Mouse (Mus musculus): Measurements from ENCODE around the gene Mxra8.
A peak's percentile ranks its signal among the peaks of the same experiment; 100 is the strongest.

Gene Mxra8

GRCm38 (mm10) chr4:155863001-155863400 lies 23.5 kb downstream of the Mxra8 start, which contains the start of gene Tas1r3:
Tas1r3 (minus strand) TSS chr4:155863362.
- peak; percentile 3 for DNase-seq (ENCODE audit: low spot score)

- no peak for DNase-seq (ENCODE audit: low spot score)
Observed at GRCm38 (mm10) chr4:155868614-155869298, 29.3 kb downstream of the Mxra8 start.

GRCm38 (mm10) chr4:155869317-155870033 lies 30.0 kb downstream of the Mxra8 start, which contains the start of the genes Cptp and Ints11:
Cptp (minus strand) TSS chr4:155869440.
Ints11 (plus strand) TSS chr4:155869546.
- DNase-seq (ENCODE audit: low spot score): peak; percentile 96

DNA sequence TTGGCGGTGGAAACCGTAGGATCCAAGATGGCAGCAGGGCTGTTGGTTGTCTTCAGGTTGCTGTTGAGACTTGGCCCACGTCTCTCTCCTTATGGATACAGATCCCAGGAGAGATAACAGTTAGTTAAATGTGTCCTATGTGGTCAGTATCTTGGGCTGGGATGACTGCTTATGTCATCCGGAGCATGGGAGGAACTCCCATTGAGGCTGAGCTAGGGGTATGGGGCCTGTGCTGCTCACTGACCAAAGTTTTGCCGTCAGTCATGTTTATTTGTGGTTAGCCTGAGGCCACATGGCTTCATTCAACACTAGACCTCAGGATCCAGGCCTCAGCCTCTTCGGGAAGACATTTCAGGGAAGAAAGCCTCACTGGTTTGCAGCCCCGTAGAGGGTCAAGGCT lies 31.9 kb downstream of the Mxra8 start:
- no peak for DNase-seq (ENCODE audit: low spot score)

DNA sequence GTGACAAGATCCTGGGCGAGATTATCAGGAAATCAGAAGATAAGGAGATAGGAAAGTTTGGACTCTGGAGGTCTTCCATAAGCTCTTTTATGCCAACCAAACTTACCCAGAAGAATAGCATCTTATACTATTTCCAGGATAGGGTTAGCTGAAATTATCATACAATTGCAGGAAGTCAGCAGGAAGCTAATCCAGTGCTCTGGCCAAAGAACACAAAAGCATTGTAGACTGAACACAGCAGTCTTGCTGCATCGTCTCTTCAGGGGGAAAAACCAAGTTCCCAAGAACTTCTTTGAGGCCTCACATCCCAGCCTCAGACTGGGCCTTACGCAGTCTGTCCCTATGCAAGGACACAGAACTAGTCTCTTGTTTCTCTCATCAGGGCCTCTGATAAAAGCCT lies 44.1 kb downstream of the Mxra8 start:
- DNase-seq (ENCODE audit: low spot score): no peak

DNA sequence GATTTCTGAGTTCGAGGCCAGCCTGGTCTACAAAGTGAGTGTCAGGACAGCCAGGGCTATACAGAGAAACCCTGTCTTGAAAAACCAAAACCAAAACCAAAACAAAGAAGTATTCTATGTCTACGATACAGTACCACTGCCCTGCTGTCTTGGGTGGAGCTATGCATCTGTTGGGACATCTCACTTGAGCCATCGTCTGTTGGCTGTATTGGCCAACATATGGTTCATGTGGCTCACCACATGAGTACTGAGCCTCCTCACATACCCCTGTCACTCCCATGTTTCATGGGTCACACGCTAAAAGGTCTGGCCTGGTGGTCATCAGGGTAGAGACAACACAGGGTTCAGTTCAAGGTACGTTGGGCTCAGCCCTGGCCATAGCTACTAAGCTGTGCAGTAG lies 46.9 kb downstream of the Mxra8 start:
- no peak for DNase-seq (ENCODE audit: low spot score)

- no peak for DNase-seq (ENCODE audit: low spot score)
Observed at GRCm38 (mm10) chr4:155887674-155888073, 48.2 kb downstream of the Mxra8 start.

DNA sequence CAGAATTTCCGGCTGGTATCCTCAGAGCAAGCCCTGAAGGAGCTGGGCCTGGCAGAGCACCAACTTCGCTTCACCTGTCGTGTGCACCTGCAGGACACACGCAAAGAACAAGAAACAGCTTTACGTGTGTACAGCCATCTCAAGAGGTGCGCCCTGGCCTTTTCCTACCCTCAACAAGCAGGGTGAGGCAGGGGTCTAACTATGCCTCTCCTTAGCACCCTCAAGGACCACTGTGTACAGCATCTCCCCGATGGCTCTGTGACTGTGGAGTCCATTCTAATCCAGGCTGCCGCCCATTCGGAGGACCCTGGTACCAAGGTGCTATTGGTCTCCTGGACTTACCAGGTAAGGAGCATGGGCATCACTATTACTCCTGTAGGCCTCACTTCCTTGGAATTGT lies 48.7 kb downstream of the Mxra8 start:
- DNase-seq (ENCODE audit: low spot score): no peak

DNA sequence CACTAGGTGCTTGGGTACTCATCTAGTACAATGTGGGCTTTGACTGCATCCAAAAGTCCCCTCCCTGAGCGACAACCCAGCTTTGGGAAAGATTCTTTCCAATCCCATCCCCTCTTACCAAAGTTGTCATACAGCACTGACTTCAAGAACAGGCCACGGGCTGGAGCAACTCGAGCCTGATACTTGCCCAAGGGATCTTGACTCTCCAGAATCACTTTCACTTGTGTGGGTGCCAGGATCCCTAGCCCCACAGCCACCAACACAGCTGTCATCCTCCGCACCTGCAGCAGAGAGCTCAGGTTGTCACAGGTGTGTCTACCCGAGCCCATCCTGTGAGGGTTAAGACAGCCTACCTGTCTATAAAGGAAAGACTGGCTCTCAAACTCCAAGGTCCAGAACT lies 49.8 kb downstream of the Mxra8 start:
- no peak for DNase-seq (ENCODE audit: low spot score)

GRCm38 (mm10) chr4:155891011-155891471 lies 51.6 kb downstream of the Mxra8 start:
- DNase-seq (ENCODE audit: low spot score): no peak

GRCm38 (mm10) chr4:155891551-155892001 lies 52.1 kb downstream of the Mxra8 start, which contains the start of the genes Pusl1 and Acap3:
Pusl1 (minus strand) TSS chr4:155891781.
Acap3 (plus strand) TSS chr4:155891822.
- DNase-seq (ENCODE audit: low spot score): peak; percentile 97

GRCm38 (mm10) chr4:155892017-155892416 lies 52.5 kb downstream of the Mxra8 start:
- peak; percentile 85 for DNase-seq (ENCODE audit: low spot score)

GRCm38 (mm10) chr4:155892438-155893211 lies 53.1 kb downstream of the Mxra8 start:
- no peak for DNase-seq (ENCODE audit: low spot score)

GRCm38 (mm10) chr4:155893212-155893690 lies 53.8 kb downstream of the Mxra8 start:
- DNase-seq (ENCODE audit: low spot score): no peak
